Mouse (Mus musculus): Measurements from ENCODE around the gene Stx8.

Stx8 gene

DNA sequence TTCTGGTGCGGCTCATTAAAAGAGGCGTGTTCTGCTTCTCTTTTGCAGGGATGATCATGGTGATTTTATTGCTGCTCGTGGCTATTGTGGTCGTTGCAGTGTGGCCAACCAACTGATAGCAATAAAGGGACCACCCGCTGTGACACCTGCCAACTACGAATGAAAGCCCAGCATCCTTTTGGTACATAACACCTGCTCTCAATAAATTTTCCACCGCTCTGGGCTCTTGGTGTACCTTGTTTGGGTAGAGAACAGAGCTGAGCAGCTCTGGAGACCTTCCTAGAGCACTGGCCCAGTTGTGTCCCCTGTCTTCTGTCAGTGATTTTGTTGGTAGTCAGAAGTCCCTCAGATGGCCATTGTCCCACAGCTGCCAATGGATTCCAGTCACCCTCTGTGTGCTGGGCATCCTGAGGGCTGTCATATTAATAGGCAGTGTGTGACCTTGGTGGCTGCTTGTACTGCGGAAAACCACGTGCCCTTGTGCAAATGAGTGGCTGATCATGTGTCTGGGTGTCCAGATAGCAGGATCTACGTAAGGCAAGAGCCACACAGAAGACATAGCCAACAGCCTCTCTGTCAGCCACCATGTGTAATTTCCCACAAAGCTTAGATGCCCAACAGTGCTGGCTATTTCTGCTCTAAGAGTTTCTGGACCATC lies 237.8 kb downstream of the Stx8 start:
- DNase-seq = no peak

DNA sequence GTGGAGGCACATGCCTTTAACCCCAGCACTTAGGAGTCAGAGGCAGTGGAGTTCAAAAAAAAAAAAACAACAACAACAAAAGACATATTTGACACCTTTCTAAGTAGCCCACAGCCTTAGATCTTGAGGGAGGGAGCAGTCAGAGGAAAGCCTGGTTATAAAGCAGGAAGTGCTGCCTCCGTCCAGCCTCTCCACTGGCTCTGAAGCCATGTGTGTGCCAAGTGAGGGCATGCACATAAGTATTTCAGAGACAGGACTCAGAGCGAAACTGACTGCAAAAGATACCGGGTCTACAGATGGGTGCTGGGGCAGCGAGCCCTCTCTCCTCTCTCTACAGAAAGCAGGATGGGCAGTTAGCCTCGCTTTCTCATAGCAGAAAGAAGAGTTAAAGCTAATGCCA lies 238.4 kb downstream of the Stx8 start:
- DNase-seq = no peak

DNA sequence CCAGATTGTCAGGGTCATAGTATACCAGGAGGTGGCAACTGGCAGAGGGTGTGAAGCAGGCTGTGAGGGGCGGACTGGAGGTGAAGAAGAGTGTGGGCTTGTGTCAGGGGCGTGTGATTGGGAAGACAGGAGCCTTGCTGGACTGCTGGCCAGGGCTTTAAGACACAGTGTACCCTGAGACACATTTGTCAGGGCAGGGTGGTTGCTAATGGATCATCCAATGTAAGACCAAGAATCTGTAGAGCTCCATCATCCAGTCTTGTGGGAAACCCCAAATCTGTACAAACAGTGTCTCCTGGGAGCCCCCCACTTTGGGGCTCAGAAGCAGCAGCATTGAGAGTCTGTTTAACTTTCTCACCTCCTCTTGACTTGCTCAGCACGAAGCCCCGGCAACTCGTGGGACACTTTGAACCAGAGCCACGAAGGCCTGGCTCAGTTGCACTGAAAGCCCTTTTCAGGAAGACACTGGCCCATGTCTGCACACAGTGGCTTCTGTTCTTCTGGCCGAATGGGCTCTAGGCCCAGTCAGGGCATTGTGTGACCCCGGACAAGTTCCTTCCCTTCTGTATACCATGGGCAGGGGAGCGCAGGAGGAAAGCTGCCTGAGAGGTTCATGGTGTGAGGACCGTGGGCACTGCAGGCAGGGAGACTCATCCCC lies 239.7 kb downstream of the Stx8 start:
- DNase-seq = no peak

DNA sequence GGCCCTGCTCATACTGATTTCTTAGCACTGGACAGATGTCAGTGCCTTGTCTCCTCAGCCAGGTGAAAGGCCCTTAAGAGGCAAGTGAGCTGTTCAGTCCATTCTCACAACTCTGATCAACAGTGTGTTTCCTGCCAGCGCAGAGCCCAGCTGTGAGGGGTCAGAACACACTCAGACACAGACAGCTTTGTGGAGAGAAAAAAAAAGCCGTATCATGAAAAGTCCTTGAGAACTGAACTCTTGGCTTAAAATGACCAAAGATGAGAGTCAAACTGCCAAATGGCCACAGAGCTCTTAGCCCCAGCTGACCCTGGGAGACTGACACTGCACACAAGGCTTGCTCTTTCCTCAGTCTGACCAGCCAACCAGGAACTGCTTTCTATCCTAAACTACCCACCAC lies 242.0 kb downstream of the Stx8 start:
- no peak for DNase-seq

DNA sequence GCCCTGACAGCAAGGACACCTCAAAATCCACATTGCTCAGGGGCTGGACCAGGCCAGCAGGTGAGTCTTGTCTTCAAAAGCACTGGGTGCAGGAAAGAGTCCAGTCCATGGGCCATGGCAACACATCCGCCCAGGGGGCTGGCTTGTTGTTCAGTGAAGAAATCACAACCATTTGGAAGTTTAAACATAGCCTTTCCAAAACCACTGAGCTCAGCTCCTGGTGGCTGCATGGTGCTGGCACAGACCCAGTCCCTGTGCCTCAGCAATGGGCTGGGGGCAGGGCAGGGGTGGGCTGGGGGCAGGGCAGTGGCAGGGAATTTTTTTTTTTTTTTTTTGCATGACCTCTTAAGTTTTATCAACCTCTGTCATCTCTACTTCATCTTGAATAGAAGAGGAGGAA lies 242.6 kb downstream of the Stx8 start:
- DNase-seq = no peak

DNA sequence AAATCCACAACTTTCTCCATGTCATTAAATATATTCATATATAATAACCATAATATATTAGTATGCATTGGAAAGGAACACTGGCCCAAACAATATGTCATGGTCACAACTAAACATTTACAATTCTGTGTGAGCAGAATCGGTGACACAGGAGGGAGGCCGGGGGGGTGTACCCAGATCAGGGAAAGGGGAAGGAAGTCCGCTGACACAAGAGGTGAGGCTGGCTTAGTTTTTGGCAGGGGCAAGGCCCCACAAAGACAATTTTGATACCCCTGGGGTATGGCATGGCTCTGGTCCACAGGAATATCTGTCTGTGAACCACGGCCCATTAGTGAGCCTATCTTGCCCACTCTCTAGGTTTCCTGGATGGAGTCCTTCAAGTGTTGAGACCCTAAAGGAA lies 243.5 kb downstream of the Stx8 start:
- no peak for DNase-seq

DNA sequence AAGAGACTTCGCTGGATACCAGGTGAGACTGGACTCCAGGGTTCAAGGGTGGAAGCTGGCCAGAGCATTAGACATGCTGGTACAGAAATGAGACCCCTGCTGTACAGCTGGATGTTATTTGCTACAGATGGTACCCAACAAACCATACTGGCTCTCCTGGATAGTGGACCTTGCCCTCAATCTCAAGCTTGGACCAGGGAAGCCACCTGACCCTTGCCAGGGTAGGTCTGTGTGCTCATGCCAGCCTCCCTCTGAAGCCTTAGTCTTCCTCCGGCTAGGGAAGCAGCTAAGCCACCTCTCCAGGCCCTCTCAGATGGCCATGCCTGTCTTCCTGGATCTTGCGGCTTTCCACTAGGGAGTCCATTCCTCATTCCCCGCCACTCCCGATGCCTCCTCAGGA lies 244.7 kb downstream of the Stx8 start:
- DNase-seq = no peak

DNA sequence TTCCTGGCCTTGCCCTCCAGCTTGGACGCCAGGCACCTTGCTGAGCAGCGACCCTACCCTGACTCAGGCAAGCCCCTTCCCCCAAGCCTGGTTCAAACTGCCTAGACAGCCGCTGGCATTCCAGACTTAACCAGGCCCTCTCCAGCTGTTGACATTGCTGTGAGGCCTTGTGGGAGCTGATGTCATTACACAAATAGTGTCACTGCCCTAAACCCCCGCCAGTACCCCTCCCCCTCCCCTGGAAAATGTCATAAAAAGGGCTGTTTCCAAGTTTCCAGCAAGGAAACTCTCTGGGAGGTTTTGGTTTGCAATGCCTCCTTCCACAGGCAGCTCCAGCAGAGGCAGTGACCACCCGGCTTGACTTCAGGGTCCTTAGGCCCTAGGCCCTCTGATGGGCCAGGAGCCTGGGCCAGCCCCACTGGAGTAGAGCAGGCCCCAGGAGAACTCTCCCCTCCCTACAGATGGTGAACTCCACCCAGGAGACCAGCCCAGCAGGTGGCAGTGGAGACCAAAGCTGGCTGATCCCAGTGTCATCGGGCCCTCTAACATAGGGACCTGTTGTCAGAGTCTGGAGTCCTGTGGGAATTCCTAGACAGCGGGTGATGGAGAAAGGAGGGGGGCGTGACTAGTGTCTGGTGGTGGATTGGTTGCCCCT lies 246.1 kb downstream of the Stx8 start:
- DNase-seq = no peak

DNA sequence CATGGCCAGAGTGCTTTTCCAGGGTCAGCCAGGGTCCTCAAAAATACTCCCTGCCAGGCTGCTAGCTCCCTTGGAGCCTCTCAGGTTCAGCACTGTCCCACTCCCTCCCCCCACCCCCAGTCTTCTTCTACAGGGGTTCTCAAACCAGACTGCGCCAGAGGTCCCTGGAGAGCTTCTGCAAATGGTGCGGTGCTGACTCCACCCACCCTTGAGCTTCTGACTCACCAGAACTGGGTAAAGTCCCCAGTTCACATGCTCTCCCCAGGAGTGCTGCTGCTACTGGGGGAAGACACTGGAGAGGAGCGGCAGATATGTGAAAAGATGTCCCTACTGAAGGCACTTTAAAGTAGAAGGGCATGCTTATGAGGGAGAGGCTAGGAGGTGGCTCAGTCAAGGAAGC lies 247.9 kb downstream of the Stx8 start:
- DNase-seq = no peak

DNA sequence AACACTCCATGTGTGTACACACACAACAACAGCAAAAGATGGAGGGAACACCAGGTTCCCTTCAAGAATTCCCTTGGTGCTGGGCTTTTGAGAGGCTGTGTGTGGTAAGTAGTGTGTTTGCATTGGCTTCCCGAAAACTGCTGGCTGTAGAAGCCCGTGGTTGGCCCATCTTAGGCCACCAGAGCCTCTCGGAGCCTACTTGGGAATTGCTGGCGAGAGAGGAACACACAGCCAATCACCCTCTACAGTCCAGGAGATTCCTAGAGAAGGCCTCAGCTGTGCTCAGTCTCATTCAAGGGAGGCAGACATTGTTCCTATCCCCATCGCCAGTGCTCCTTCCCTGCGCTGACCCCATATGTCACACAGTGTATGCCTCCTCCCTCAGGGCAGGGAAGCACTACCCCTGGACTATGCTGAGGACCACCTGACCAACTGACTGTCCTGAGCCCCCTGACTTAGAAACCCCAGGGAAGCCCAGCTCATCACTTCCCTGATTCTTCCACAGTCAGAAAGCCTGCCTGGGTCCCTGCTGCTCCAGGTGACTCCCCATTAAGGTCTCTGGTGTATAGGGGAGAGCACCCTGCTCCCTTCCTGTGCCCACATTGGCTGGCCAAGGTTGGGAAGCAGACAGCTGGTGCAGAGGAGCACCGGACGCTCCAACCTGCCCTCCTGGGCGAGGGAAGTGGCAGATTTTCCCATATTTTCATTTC lies 248.7 kb downstream of the Stx8 start:
- no peak for DNase-seq

DNA sequence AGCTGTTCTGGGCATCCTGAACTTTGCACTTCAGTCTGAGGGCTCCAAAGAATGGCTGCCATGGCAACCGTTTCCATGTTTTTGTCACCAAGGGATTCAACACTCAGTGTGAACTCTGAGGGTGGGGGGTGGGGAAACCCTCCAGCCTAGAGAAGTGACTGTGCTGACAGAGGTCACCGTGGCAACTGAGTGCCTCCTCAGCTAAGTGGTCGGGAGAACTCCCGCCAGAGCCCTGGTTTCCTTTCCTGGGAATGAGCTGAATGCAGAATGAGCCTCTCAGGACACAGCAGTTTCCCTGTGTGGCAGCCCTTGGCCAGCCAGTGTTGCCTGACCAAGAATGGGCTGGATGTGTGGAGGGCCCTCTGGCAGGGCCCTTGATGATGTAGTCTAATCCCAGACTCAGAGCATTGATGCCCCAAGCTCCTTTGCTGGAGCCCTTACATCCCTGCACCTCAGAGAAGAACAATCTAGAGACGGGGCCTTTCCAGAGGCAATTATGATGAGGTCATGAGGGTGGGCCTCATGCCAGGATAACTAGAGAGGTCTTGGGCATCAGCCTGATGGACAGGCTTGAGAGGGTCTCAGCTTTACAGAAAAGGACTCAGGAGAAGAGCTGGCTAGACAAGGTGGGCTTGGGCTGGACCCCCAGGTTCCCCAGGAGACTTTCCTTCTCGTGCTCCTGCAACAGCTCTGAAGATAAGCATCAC lies 249.4 kb downstream of the Stx8 start:
- DNase-seq = no peak

DNA sequence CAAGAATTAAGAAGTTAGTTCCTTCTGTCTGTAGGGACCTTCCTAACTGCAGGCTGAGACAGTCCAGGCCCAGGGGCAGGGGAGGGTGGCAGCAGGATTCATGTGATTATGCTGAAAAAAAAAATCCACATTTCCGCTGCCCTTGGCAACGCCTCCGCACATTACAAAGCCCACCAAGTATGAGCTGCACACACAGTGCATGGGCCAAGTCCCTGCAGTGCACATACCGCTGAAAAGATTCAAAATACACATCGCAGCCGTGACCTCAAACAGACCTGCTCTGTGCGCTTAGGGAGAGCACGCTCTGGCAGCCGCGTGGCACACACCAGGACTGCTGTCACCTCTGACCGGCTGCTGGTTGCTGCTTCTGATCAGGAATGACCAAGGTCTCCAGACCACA lies 250.0 kb downstream of the Stx8 start:
- DNase-seq = no peak

DNA sequence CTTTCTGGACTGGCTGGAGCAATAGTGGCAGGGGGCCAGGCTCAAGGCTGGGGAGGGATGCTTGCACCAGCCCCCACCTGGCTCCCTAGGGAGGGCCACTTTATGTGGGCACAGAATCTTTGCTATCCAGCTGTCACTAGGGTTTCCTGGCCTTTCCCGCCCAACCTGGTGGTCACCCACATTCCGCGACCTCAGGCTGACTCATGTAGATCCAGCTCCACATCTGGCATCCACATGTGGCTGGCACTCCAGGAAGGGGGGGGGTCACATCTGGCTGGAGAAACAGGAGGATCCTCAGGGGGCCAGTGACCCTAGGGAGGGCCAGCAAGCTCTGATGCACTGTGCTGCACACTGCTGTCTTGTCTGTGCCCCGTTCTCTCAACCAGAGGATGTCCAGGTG lies 254.7 kb downstream of the Stx8 start:
- no peak for DNase-seq

DNA sequence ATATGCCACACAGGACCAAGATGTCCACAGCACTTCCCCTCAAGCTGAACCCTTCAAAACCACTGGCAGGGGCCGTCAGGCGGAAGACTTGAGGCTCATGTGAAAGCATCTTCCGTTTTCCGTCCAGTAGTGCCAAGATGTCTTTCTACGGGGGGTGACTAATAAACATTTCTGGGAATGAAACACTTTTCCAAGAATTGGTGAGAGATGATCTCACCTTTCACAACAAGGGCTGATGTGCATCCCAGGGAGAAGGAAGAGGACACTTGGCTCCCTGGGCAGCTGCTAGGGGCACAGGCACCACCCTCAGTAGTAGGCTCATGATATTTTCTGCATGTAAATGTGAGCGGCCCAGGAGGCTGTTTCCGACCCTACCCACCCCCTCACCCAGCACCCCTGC lies 256.2 kb downstream of the Stx8 start:
- DNase-seq = no peak

DNA sequence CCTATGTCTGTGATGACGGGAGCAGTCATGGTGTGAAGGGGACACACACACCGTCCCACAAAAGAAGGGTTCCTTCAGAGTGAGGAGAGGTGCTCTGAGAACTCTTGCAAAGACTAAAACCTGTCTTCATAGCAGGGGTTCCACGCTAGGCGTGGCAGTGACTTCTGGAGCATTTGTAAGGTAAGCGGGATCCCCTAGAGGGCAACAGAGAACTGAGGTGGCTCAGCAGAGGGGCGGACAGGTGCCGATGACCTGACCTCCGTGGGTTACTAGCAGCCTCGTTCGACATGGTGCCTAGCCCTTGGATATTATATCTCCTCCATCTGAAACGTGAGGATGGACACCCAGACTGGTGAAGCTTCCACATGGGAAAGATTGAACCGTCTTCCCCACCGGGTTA lies 257.1 kb downstream of the Stx8 start:
- no peak for DNase-seq

DNA sequence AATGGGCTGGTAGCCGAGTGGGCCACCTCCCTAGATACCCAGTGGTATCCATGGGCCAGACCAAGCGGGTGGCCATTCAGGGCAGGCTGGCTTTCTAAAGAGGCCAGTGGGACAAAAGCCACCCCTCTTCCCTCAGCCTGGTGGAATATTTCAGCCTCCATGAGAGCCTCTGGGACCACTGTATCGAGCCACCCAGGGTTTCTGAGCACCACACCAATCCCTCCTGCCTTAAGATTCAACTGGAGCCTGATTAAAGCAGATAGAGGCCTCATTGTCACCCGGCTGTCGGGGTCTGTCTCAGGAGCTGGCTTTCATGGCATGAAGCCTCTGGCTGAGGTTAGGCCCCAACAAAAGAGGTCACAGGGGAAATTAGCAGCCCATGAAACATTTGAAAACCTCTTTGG lies 260.7 kb downstream of the Stx8 start:
- DNase-seq = no peak

DNA sequence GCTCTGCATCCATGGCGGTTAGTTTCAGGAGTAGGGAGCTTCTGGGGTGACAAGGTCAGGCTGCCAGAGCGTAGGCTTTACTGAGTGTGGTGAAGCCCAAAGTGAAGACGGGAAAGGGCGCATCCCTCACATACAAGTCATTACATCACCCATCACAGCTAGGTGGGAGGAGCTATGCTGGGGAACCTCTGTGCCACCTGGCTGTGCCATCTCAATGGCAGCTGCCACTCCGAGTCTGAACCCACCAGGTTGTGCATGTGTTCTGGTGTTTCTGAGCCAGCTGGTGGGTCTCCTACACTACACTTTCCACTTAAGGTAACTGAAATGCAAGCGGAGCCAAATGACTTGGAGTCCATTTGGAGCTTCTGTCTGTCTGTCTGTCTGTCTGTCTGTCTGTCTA lies 261.8 kb downstream of the Stx8 start:
- DNase-seq = no peak

DNA sequence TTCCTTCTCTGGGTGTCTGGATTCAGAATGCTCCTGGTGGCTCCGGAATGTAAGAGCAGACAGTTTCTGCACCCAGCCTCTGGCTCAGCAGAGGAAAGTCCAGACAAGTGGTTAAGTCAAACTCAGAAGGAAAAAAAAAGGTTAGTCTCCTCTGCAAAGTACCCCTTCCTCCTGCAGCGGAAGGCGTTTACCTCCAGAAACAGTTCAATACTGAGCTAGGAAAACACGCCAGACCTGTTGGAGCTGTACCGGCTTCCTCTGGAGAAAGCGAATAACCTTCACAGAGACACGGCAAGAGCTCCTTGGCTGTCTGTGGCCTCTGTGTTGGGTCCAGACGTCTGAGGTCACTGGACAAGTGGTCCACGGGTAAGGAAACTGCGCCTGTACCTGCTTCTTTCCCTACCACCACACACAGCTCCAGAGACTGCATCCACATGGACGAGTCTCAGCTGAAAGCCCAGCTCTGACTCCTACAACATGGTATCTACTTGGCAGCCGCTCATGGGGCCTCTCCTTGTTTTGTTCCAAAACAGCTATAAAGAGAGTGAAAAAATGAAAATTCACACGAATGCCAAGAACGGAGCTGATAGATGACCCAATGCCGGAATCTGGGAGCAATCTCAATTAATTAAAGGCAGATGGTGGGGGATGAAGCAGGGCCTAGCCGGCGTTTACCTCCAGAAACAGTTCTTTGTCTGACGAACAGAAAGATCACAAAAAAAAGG lies 263.1 kb downstream of the Stx8 start:
- DNase-seq = no peak

DNA sequence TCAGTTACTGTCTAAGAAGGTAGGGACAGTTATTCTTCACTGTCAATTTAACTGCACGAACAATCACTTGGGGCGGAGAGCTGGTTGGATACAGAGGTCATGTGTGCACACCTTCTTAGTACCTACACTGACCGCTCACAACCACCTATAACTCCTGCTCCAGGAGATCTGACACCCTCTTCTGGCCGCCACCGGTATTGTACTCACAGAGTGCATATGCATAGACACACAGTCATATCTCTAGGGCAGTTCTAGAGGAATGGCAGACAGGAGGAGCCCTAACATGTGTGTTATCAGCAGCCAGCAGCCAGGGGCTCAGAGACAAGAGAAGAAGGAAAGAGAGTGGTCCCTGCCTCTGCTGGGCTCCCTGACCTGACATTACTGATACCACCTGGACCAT lies 265.6 kb downstream of the Stx8 start:
- no peak for DNase-seq

DNA sequence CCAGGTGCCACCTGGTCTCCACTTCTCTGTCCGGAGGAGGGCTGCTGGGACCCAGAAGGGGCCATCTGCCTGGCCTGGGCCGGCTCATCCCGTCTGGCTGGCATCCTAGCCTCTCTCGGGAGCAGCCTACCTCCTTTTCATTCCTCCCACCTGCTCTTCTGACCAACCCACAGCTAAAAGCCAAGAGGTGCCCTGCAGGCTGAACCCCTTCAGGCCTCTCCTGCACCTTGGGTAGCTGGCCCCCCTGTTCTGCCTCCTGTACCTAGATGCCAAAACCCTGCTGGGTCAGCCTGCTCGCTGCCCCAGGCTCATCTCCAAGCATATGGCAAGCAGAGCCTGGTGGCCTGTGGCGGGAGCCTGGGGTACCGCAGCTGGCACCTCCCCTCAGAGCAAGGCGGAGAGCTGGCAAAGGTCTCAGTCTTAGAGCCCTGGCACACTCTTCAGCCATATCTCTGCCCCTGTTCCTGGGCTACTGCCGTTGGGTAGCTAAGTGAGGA lies 267.5 kb downstream of the Stx8 start:
- peak; percentile 97 for DNase-seq

DNA sequence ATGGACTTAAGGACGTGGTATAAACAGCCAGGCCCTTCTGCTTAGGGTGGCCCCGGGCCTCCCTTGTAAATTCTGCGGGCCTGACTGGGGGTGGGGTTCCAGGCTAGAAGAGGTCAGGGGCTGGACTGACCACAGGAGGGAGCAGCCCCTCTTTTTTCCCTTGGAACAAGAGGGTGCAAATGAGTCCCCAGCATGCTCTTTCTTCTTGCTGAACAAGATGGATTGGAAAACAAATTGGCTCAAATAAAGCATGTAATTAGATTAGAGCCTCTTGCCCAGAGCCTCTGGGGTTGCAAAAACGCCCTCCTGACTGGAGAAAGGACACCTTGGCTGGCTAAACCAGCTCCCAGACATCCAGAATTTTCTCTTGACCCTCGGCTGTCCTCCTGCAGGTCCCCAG lies 273.8 kb downstream of the Stx8 start:
- DNase-seq = no peak

DNA sequence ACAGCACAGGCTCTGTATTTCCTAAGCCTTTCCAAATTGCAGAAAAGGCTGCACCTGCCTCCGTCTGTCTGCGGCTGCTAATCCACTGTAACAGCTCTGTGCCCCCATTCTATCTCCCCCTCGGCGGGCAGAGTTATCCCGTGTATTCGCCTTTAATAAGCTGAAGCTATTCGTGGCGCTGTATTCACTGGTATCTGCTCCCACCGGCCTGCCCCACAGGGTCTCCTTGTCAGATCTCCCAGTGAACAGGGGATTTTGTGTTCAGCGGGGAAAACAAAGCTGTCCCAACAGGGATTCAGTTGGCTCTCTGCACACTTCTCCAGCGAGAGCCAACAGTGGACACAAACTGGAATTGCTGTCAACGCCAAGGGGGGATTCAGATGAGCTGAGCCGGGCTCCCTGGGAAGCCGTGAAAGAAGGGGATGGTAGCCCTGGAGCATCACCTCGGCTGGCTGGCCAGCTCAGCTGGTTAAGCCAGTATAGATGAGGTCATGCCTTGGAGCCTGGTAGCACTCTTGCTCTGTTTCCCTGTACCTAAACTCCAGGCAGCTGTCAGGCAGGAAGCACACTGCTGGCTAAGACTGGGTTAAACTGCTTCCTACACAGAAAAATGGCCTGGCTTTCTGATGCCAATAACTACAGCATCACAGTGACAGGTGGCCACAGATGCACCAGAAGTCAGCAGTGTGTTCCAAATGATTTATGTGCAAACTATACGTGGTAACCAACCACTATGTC lies 278.4 kb downstream of the Stx8 start:
- no peak for DNase-seq

Data from cerebellum, adult 11-12 months (tissue).